Mouse (Mus musculus) Patski (cell line): Measurements from ENCODE around the gene Ppox. TPM values are rescaled to one million over a fixed set of nuclear protein-coding genes. Genes with fewer than 3 reads are reported as not detected.

Source experiments
- ATAC-seq: fragments of 100-300 bp; one replicate; pipeline ENCODE4 v1.8.0; 2021
- CTCF ChIA-PET: fragments of 350-600 bp; sonication (Branson Sonifier 250); formaldehyde crosslinking; loops from one replicate; lab custom pipeline; 2022; ENCODE audit warnings: inconsistent platforms; lab: Charles Lee
- POLR2A ChIA-PET: fragments of 350-600 bp; sonication (Branson Sonifier 250); formaldehyde crosslinking; loops from one replicate; lab custom pipeline; 2022; ENCODE audit warnings: antibody characterized with exemption, inconsistent platforms; lab: Charles Lee
- DNase-seq: peaks from one replicate; pipeline ENCODE4 v3.0.0-alpha.2; 2011; ENCODE audit warnings: low read depth, low spot score
- H3K27me3 ChIP-seq: fragments of 371-371 bp; one replicate; pipeline ENCODE4 v1.5.1; 2021
- CTCF ChIP-seq: fragments of 100-300 bp; IDR thresholded peaks from one replicate; pipeline ENCODE4 v1.5.1; 2021
- in situ Hi-C: fragments of 300-500 bp; cut with MboI; formaldehyde crosslinking; loops from 3 replicates; pipeline ENCODE4 v1.11.1; 2018; ENCODE audit warnings: low pct_unique_long_range_greater_than_20kb, mixed read lengths
- polyA plus RNA-seq: library from polyadenylated mRNA; unstranded; gene quantifications from one replicate; pipeline ENCODE4 v1.2.3, GENCODE M21; 2021

Gene Ppox
- polyA plus RNA-seq, 1 experiment from 2014 or later, result 41.9 TPM

DNA sequence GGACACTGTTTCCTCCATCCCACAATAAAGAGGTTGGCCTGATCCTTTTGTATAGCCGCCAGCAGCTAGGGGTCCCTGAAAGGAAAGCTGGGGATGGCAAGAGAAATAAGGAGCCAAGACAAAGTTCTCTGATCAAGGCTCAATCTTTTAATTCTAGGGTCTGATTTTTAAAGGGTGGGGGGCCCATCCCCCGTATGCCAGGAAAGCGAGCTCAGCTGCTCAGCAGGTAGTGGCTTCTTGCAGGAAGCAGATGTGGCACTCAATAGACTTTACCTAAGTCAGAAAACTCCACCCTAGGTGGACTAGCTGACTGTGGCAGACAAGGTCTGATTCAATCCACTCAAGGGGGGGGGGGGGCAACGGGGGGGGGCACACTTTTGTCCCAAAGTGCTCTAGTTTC is 54.2 kb downstream of the Ppox start:
- in situ Hi-C loops, result no loop called here
- H3K27me3 ChIP-seq, result no peaks in the 10 kb centered on the region
- POLR2A ChIA-PET, result no interaction called here
- DNase-seq (no peak), ATAC-seq (no peak)
- CTCF ChIA-PET, result no interaction called here
- no peak for TF ChIP-seq CTCF

Other genes with a start within 250 kb of the Ppox start
- 0.05 TPM for gene Fcgr3, start 216.3 kb downstream of the Ppox start, polyA plus RNA-seq
- 1.6 TPM for gene Cfap126, start 167.3 kb downstream of the Ppox start, polyA plus RNA-seq
- 445 TPM for gene Sdhc, start 130.6 kb downstream of the Ppox start, polyA plus RNA-seq
- gene Mpz, start 130.5 kb downstream of the Ppox start, polyA plus RNA-seq, result 0.06 TPM
- gene Pcp4l1, start 84.9 kb downstream of the Ppox start, polyA plus RNA-seq, result 0.08 TPM
- 0.54 TPM for gene Nr1i3, start 67.2 kb downstream of the Ppox start, polyA plus RNA-seq
- gene Tomm40l, start 58.7 kb downstream of the Ppox start, polyA plus RNA-seq, result 65.5 TPM
- not detected for gene Apoa2, start 56.1 kb downstream of the Ppox start, polyA plus RNA-seq
- 0.49 TPM for gene Fcer1g, start 46.8 kb downstream of the Ppox start, polyA plus RNA-seq
- gene Adamts4, start 30.8 kb downstream of the Ppox start, polyA plus RNA-seq, result 21.8 TPM
- 436 TPM for gene Ndufs2, start 29.8 kb downstream of the Ppox start, polyA plus RNA-seq
- gene B4galt3, start 10.9 kb downstream of the Ppox start, polyA plus RNA-seq, result 57.5 TPM
- 64.9 TPM for gene Usp21, start 6.8 kb upstream of the Ppox start, polyA plus RNA-seq
- gene Ufc1, start 13.8 kb upstream of the Ppox start, polyA plus RNA-seq, result 117 TPM
- gene Dedd, start 48.0 kb upstream of the Ppox start, polyA plus RNA-seq, result 55.0 TPM
- 74.1 TPM for gene Nit1, start 64.5 kb upstream of the Ppox start, polyA plus RNA-seq
- gene Pfdn2, start 64.5 kb upstream of the Ppox start, polyA plus RNA-seq, result 164 TPM
- gene Klhdc9, start 79.6 kb upstream of the Ppox start, polyA plus RNA-seq, result not detected
- 0.04 TPM for gene Nectin4, start 88.9 kb upstream of the Ppox start, polyA plus RNA-seq
- not detected for gene Arhgap30, start 107.8 kb upstream of the Ppox start, polyA plus RNA-seq
- 106 TPM for gene Usf1, start 130.1 kb upstream of the Ppox start, polyA plus RNA-seq
- gene Tstd1, start 137.7 kb upstream of the Ppox start, polyA plus RNA-seq, result 1.2 TPM
- gene F11r, start 156.3 kb upstream of the Ppox start, polyA plus RNA-seq, result 33.8 TPM
- gene Alyref2, start 222.3 kb upstream of the Ppox start, polyA plus RNA-seq, result 5.5 TPM